Mouse (Mus musculus): ENCODE measurements around the gene Rap1a. TPM values are rescaled to one million over a fixed set of nuclear protein-coding genes. Genes with fewer than 3 reads are reported as not detected.

Gene Rap1a
- polyA plus RNA-seq, 1 experiment from 2014 or later = 84.7 TPM

DNA sequence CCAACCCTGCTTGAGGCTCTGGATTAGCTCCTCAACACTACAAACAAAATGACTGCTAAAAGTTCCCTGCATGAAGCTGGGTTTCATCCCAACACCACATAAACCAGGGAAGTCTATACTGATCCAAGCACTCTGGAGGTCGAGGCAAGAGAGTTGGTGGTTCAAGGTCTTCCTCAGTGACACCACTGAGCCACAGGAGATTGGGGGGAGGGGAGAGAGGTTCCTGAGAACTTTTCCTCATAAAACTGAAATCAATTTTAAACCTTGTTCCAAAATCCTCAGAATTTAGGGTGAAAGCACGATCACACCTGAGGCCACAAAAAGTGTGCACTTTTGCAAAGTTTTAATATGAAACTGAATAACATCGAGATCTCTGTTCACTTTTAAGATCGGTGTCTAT lies 1.8 kb downstream of the Rap1a start:
- no peaks in the 10 kb centered on the region for H3K27me3 ChIP-seq
- H3K9ac ChIP-seq = 0 out of 2 replicates have a peak overlapping the region, but pooled peaks have one; percentile 26
- H3K4me3 ChIP-seq = no peak overlapping the region
- no peaks in the 10 kb centered on the region for H3K9me3 ChIP-seq (replicated peaks)
- peak overlapping the region; percentile 88 for H3K4me2 ChIP-seq
- H3K27ac ChIP-seq = no peak overlapping the region
- no peaks in the 10 kb centered on the region for H3K36me3 ChIP-seq (ENCODE audit: poor library complexity, severe bottlenecking)
- WGBS = 75% methylated on average over 4 of the region's 4 CpGs
- H3K4me1 ChIP-seq = peaks cover 28% of the 10 kb centered on the region
- no peak for ATAC-seq

DNA sequence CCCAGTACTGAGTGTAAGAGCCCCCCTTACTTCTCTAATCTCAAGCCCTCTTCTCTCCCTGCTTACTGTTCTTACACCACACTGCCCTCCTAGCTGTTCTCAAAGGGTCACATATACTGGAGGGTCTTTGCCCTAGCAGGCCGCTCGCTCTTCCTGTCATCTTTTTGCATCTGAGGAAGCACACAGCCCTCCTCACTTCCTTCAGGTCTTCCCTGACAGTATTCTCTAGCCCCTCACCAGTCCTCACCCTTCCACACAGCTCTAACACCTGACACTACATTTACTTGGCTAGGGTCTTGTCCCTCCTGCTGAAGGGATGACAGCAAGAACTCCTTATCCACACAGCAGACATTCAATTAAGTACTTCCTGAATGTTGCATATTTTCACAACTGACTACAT lies 2.4 kb downstream of the Rap1a start:
- peak overlapping the region; percentile 18; the same call in 1 of the 2 replicates for H3K4me2 ChIP-seq
- H3K4me3 ChIP-seq = no peak overlapping the region
- WGBS = 92% methylated on average over 2 of the region's 2 CpGs
- H3K36me3 ChIP-seq (ENCODE audit: poor library complexity, severe bottlenecking) = no peaks in the 10 kb centered on the region
- ATAC-seq = no peak
- H3K27me3 ChIP-seq = no peaks in the 10 kb centered on the region
- H3K9ac ChIP-seq = peak overlapping the region; percentile 26
- peaks cover 28% of the 10 kb centered on the region for H3K4me1 ChIP-seq
- H3K27ac ChIP-seq = no peak overlapping the region
- no peaks in the 10 kb centered on the region for H3K9me3 ChIP-seq (replicated peaks)

DNA sequence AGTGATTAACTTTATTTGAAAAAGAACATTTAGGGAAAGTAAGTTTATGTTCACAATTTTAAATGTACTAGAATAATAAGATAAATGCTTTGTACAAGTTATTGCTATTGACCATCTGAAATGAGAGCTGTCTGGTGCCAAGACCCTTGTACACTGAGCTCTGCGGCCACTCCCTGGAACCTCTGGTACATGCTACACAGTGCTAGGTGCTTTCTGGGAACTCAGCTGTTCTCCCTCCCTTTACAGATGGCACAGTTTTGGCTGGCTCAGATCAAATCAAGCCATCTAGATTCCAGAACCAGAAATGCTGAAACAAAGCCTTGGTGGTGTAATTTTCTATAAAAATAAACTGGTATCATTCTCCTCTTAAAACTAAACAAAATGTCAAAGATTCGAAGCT lies 3.7 kb downstream of the Rap1a start:
- H3K4me1 ChIP-seq = peaks cover 28% of the 10 kb centered on the region
- H3K9ac ChIP-seq = no peak overlapping the region
- no peak overlapping the region for H3K27ac ChIP-seq
- no peaks in the 10 kb centered on the region for H3K36me3 ChIP-seq (ENCODE audit: poor library complexity, severe bottlenecking)
- 90% methylated on average over 2 of the region's 2 CpGs for WGBS
- no peak overlapping the region for H3K4me2 ChIP-seq
- no peaks in the 10 kb centered on the region for H3K27me3 ChIP-seq
- ATAC-seq = no peak
- H3K4me3 ChIP-seq = no peak overlapping the region
- no peaks in the 10 kb centered on the region for H3K9me3 ChIP-seq (replicated peaks)

DNA sequence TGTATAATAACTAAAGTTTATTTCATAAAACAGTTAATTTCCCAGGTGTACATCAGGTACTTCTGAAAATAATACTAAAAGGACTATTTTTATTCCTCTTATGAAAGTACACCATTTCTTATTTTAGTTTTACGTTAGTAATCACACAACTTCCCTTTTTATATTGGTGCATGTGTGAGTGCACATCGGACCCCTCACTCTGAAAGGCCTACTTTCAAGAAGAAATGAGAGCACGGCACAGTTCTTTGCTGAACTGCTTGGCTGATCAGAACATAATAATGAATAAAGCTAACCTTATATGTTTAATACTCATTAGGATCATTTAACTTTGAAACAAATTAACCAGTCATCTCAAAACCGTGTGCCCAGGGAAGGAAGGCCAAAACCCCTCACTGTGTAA lies 4.4 kb downstream of the Rap1a start:
- peaks cover 28% of the 10 kb centered on the region for H3K4me1 ChIP-seq
- no peaks in the 10 kb centered on the region for H3K9me3 ChIP-seq (replicated peaks)
- H3K27ac ChIP-seq = no peak overlapping the region
- no peak overlapping the region for H3K4me2 ChIP-seq
- H3K36me3 ChIP-seq (ENCODE audit: poor library complexity, severe bottlenecking) = no peaks in the 10 kb centered on the region
- WGBS = 66% methylated on average over 4 of the region's 4 CpGs
- H3K9ac ChIP-seq = no peak overlapping the region
- no peak for ATAC-seq
- no peaks in the 10 kb centered on the region for H3K27me3 ChIP-seq
- no peak overlapping the region for H3K4me3 ChIP-seq

DNA sequence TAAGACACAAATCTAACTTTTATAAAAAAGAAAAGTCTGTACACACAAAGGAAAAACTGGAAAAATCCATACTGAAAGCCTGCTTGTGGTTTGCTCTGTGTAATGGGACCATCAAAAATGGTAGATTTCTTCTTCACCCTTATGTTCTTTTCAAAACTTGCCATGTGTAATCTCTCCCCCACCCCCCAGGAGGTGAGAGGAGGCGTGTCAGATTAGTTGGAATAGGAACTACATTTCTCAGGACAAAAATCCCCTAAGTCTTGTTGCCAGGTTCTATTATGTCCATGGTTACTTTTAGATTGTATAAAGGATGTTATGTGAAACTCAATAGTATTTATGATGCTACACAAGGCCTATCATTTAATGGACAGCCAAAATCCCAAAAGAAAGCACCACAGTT lies 6.8 kb downstream of the Rap1a start:
- no peaks in the 10 kb centered on the region for H3K36me3 ChIP-seq (ENCODE audit: poor library complexity, severe bottlenecking)
- no peak for ATAC-seq
- no peaks in the 10 kb centered on the region for H3K9me3 ChIP-seq (replicated peaks)
- no peak overlapping the region for H3K9ac ChIP-seq
- H3K4me2 ChIP-seq = no peak overlapping the region
- no peak overlapping the region for H3K4me3 ChIP-seq
- WGBS = 79% methylated on average over 1 of the region's 1 CpGs
- peaks cover 18% of the 10 kb centered on the region for H3K4me1 ChIP-seq
- no peak overlapping the region for H3K27ac ChIP-seq
- H3K27me3 ChIP-seq = no peaks in the 10 kb centered on the region

DNA sequence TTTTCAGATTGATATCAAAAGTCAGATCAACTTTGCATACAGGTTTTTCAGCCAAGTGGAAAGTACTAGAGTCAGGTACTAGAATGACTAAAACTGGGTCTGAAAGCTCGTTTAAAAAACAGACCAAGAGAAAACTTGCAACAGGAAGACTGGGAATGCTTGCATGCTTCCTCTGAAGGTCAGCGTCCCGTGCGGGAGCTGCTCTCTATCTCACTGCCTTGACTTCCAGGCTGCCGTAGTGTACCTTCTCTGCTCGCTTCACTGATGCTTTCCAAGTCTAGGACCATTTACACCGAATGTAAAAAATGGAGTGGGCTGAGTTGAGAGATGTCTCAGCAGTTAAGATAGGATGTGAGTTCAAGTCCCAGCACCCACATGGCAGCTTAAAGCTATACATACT lies 8.8 kb downstream of the Rap1a start:
- Histone ChIP-seq H3K9ac (no peak overlapping the region), H3K27ac (no peak overlapping the region), H3K27me3 (no peaks in the 10 kb centered on the region), H3K4me2 (no peak overlapping the region), H3K4me3 (no peak overlapping the region), H3K36me3 (ENCODE audit: poor library complexity, severe bottlenecking) (0 out of 2 replicates have a peak, but pooled peaks cover 12% of the 10 kb centered on the region), H3K4me1 (peaks cover under 1% of the 10 kb centered on the region; the same call in 1 of the 2 replicates), H3K9me3 (replicated peaks) (no peaks in the 10 kb centered on the region)
- no peak for ATAC-seq
- WGBS = 92% methylated on average over 7 of the region's 7 CpGs

DNA sequence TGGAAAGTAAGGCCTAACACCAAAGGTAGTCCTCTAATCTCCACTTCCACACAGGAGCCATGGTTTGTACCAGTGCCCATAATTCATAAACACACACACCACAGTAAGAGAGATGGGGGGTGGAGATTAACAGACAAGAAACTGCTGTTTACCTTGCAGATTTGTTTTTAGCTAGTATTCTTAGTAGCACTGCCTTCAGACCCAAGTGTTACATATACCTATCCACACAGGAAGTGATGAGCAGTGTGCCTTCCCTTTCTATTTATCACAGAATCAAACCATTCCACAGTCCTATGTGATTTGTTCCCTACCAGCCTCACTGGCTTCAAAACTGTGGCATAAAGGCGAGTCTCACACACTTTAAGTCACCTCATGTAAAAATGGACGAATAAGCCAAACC lies 10.0 kb downstream of the Rap1a start:
- ATAC-seq = no peak
- 96% methylated on average over 2 of the region's 2 CpGs for WGBS
- H3K27ac ChIP-seq = no peak overlapping the region
- no peaks in the 10 kb centered on the region for H3K27me3 ChIP-seq
- H3K9me3 ChIP-seq (replicated peaks) = no peaks in the 10 kb centered on the region
- H3K36me3 ChIP-seq (ENCODE audit: poor library complexity, severe bottlenecking) = 0 out of 2 replicates have a peak, but pooled peaks cover 12% of the 10 kb centered on the region
- H3K4me1 ChIP-seq = no peaks in the 10 kb centered on the region
- no peak overlapping the region for H3K4me2 ChIP-seq
- no peak overlapping the region for H3K9ac ChIP-seq
- H3K4me3 ChIP-seq = no peak overlapping the region

DNA sequence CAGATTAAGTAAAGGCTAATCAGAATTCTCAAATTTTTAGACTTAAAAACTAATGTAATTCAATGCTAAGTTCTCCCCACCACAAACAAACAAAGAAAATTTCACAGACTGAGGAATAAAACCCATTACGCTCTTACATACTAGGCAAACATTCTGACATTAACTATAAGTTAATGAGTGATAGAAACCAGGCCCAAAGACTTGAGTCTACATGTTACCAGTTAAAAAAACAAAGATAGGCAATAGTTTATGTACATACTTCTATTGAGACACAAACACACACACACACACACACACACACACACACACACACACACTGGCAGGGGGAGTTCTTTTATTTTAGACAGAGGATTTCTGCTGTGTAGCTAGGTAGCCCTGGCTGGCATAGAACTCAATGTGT lies 10.8 kb downstream of the Rap1a start:
- H3K4me1 ChIP-seq = no peaks in the 10 kb centered on the region
- no peaks in the 10 kb centered on the region for H3K9me3 ChIP-seq (replicated peaks)
- 100% methylated on average over 1 of the region's 1 CpGs for WGBS
- H3K27ac ChIP-seq = no peak overlapping the region
- no peaks in the 10 kb centered on the region for H3K27me3 ChIP-seq
- no peak for ATAC-seq
- no peak overlapping the region for H3K9ac ChIP-seq
- H3K4me2 ChIP-seq = no peak overlapping the region
- 0 out of 2 replicates have a peak, but pooled peaks cover 12% of the 10 kb centered on the region for H3K36me3 ChIP-seq (ENCODE audit: poor library complexity, severe bottlenecking)
- no peak overlapping the region for H3K4me3 ChIP-seq

DNA sequence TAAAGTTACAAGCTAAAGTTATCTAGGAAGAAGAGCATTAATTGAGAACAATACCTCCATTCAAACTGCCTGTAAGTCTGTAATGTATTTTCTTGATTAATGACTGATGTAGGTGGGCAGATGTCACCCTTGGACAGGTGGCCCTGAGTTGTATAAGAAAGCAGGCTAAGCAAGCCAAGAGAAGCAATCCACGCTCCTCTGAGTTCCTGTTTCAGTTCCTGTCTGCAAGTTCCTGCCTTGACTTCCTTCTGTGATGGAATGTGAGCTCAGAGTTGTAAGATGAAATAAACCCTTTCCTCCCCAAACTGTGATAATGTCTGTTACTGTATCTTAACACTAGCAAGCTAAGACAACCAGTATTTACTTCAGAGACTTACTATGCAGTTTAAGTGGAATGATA lies 11.4 kb downstream of the Rap1a start:
- WGBS = 97% methylated on average over 1 of the region's 1 CpGs
- ATAC-seq = no peak
- Histone ChIP-seq H3K36me3 (ENCODE audit: poor library complexity, severe bottlenecking) (0 out of 2 replicates have a peak, but pooled peaks cover 12% of the 10 kb centered on the region), H3K27me3 (no peaks in the 10 kb centered on the region), H3K9me3 (replicated peaks) (no peaks in the 10 kb centered on the region), H3K4me2 (no peak overlapping the region), H3K9ac (no peak overlapping the region), H3K4me3 (no peak overlapping the region), H3K27ac (no peak overlapping the region), H3K4me1 (no peaks in the 10 kb centered on the region)

DNA sequence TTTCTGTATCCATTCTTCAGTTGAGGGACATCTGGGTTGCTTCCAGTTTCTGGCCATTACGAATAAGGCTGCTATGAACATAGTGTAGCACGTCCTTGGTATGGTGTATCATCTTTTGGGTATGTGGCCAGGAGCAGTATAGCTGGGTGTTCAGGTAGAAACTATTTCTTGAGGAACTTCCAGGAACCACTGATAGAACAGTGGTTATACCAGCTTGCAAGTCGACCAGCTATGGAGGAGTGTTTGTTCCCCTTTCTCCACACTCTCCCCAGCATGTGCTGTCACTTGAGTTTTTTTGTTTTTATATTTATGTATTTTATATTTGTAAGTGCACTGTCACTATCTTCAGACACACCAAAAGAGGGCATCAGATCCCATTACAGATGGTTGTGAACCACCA lies 13.8 kb downstream of the Rap1a start:
- H3K27ac ChIP-seq = no peak overlapping the region
- no peak overlapping the region for H3K4me3 ChIP-seq
- H3K9me3 ChIP-seq (replicated peaks) = no peaks in the 10 kb centered on the region
- no peak overlapping the region for H3K9ac ChIP-seq
- H3K4me2 ChIP-seq = no peak overlapping the region
- H3K27me3 ChIP-seq = no peaks in the 10 kb centered on the region
- 94% methylated on average over 3 of the region's 3 CpGs for WGBS
- 0 out of 2 replicates have a peak, but pooled peaks cover 2% of the 10 kb centered on the region for H3K4me1 ChIP-seq
- no peak for ATAC-seq
- H3K36me3 ChIP-seq (ENCODE audit: poor library complexity, severe bottlenecking) = 0 out of 2 replicates have a peak, but pooled peaks cover 12% of the 10 kb centered on the region

DNA sequence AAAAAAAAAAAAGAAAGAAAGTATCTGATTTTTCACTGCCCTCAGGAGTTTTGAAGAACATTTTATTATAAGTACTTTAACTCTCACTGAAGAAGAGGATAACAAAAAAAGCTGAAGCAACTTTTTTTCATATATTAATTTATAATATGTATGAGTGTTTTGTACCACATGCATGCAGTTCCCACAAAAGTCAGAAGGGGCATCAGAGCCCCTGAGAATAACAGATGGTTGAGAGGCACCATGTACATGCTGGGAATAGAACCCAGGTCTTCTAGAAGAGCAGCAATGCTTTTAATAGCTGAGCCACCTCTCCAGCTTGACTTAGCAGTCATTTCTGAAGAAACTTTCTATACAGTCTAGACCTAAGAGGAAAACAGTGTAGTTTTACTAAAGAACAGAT lies 15.3 kb downstream of the Rap1a start:
- H3K36me3 ChIP-seq (ENCODE audit: poor library complexity, severe bottlenecking) = 0 out of 2 replicates have a peak, but pooled peaks cover 12% of the 10 kb centered on the region
- no peak overlapping the region for H3K4me2 ChIP-seq
- no peaks in the 10 kb centered on the region for H3K27me3 ChIP-seq
- no peak overlapping the region for H3K9ac ChIP-seq
- no peaks in the 10 kb centered on the region for H3K9me3 ChIP-seq (replicated peaks)
- H3K4me3 ChIP-seq = no peak overlapping the region
- H3K27ac ChIP-seq = no peak overlapping the region
- H3K4me1 ChIP-seq = 0 out of 2 replicates have a peak, but pooled peaks cover 3% of the 10 kb centered on the region
- ATAC-seq = no peak

DNA sequence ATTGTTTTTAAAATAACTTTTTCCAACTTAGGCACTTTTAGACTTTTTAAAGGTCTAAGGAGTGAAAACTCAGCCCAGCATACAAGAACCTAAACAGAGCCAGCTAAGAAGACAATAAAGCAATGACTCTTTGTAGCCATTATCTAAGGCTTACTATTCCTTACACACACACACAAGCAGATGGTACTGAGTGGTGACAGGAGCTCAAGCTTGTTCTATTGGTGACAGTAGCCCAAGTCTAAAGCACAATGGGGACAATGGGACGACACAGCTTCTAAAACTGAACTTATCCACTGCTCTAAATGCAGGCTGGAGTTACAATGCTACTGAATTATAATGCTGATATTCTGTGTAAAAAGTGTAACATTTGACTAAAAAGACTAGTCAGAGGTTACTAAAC lies 17.3 kb downstream of the Rap1a start:
- Histone ChIP-seq H3K9ac (no peak overlapping the region), H3K4me3 (no peak overlapping the region), H3K27ac (no peak overlapping the region), H3K36me3 (ENCODE audit: poor library complexity, severe bottlenecking) (0 out of 2 replicates have a peak, but pooled peaks cover 7% of the 10 kb centered on the region), H3K9me3 (replicated peaks) (no peaks in the 10 kb centered on the region), H3K4me2 (no peak overlapping the region), H3K4me1 (0 out of 2 replicates have a peak, but pooled peaks cover 3% of the 10 kb centered on the region), H3K27me3 (no peaks in the 10 kb centered on the region)
- 36% methylated on average over 1 of the region's 1 CpGs for WGBS
- no peak for ATAC-seq

DNA sequence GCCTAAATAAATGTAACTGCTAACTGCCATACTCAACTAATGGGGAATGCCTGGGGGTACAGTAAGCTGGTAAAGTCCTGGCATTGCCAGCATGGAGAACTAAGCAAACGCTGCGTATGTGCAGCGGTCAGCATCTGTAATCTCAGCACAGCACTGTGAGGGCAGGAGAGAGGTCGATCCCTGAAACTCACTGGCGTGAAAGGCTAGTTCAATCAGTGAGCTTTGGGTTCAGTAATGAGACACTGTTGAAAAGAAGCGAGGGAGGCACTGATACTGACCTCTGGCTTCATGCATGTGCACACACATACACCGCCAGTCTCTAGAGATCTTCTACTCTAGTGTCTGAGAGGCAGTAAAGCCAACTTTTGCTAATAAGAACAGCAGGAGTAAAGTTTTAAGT lies 18.7 kb downstream of the Rap1a start:
- Histone ChIP-seq H3K36me3 (ENCODE audit: poor library complexity, severe bottlenecking) (no peaks in the 10 kb centered on the region), H3K27ac (no peak overlapping the region), H3K9ac (no peak overlapping the region), H3K4me3 (no peak overlapping the region), H3K27me3 (no peaks in the 10 kb centered on the region), H3K9me3 (replicated peaks) (no peaks in the 10 kb centered on the region), H3K4me2 (no peak overlapping the region), H3K4me1 (0 out of 2 replicates have a peak, but pooled peaks cover 3% of the 10 kb centered on the region)
- WGBS = 68% methylated on average over 7 of the region's 7 CpGs
- ATAC-seq = no peak

Measured in forebrain, embryonic 13.5 days (tissue).